ENCODE assay signal across 9 mouse cellular contexts in the genomic region with DNA sequence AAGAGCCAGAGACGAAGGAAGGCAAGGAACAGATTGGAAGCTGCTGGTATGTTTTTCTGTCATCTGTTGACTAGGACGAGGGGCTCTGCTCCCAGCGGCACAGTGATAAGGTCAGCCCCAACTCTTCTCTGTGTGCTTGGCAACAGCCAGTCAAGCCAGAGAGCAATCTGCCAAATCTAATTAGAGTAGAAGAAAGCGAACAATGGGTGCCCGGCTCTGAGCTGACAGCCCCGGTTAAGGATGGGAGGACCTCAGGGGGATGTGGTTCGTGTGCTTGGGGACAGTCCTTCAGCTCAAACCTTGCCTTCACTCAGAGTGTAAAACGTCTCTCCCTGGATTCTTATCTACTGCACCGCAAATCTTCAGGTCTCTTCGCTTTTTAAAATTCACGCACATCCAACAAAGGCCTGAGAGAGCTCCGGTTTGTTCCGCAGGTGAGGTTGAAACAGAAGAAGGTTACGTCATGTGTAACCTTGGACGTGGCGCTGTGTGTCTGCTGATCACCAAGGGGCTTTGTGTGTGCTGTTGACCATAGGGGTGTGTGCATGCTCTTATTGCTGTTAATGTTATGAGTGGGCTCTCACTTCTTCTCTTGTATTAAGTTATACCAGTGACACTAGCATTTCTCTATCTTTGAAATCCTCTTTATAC. TPM values are rescaled to one million over a fixed set of nuclear protein-coding genes. Genes with fewer than 3 reads are reported as not detected.
A peak's percentile ranks its signal among the peaks of the same experiment; 100 is the strongest.
DNase-seq lines count a peak whose midpoint lies in the region; ATAC-seq and TF ChIP-seq lines count a peak whose summit lies in the region.
"Had no signal": no experiment of that assay in that cellular context is flagged by ENCODE, and none has a peak within 500 bp of the region (broad histone marks: within the 10 kb centered on the region; RNA-seq: fewer than 3 reads in every experiment).

No protein-coding gene starts in this region.

- H3K4me1 ChIP-seq in heart, embryonic 15.5 days (replicated peaks), result peaks cover 43% of the 10 kb centered on the region
- peaks cover 8% of the 10 kb centered on the region for H3K4me1 ChIP-seq in cortical plate, adult 2 months (ENCODE audit: control insufficient read depth, insufficient read depth, low read length)
- peaks cover 40% of the 10 kb centered on the region for H3K4me1 ChIP-seq in forebrain, embryonic 16.5 days (replicated peaks; ENCODE audit: control insufficient read depth, insufficient read depth, low read length)

- H3K27ac ChIP-seq in heart, embryonic 15.5 days, result peak overlapping the region; percentile 72
- H3K27ac ChIP-seq in cortical plate, adult 2 months (ENCODE audit: insufficient read depth, low read length), result peak overlapping the region; percentile 71
- peak overlapping the region; percentile 97 for H3K27ac ChIP-seq in forebrain, embryonic 16.5 days (ENCODE audit: low read length)

- peak overlapping the region; percentile 44 for H3K9ac ChIP-seq in heart, embryonic 15.5 days
- peak overlapping the region; percentile 68 for H3K9ac ChIP-seq in forebrain, embryonic 16.5 days (replicated peaks; ENCODE audit: low read depth, low read length)

- TF ChIP-seq CTCF in cortical plate, adult 2 months (IDR thresholded peaks at IDR 0.05; ENCODE audit: extremely low read depth, insufficient read depth, low read length), result no peak

- DNase-seq in heart, adult 9 months (ENCODE audit: low spot score in 2 of 2), result no peak
- peak; percentile 52 for DNase-seq in neural tube, embryonic 10.5 days (ENCODE audit: extremely low spot score, low spot score)
- DNase-seq in natural killer cell, adult 2 months (ENCODE audit: low spot score in 2 of 2), result no peak
- DNase-seq in gastrocnemius, postnatal 10 days, result no peak
- no peak for DNase-seq in liver

- H3K27me3 ChIP-seq in heart, embryonic 15.5 days, result no peaks in the 10 kb centered on the region
- H3K27me3 ChIP-seq in forebrain, embryonic 16.5 days (replicated peaks; ENCODE audit: control insufficient read depth, insufficient read depth, low read length), result no peaks in the 10 kb centered on the region

- no peaks in the 10 kb centered on the region for H3K9me3 ChIP-seq in heart, embryonic 15.5 days (replicated peaks)
- H3K9me3 ChIP-seq in forebrain, embryonic 16.5 days (ENCODE audit: control insufficient read depth, low read length), result no peaks in the 10 kb centered on the region

- 0 out of 2 replicates have a peak, but pooled peaks have one; percentile 11 for TF ChIP-seq POLR2A in cortical plate, adult 2 months (IDR thresholded peaks at IDR 0.05; ENCODE audit: extremely low read depth, insufficient read depth, low read length)

- no peak; the same call in 1 of the 2 replicates for ATAC-seq in heart, embryonic 15.5 days (replicated peaks; ENCODE audit: insufficient number of reproducible peaks, insufficient read depth, low FRiP score, low read depth)
- peak; percentile 52 for ATAC-seq in forebrain, embryonic 16.5 days

- peak overlapping the region; percentile 27 for H3K4me3 ChIP-seq in heart, embryonic 15.5 days
- peak overlapping the region; percentile 54 for H3K4me3 ChIP-seq in cortical plate, adult 2 months (ENCODE audit: insufficient read depth, low read length)
- H3K4me3 ChIP-seq in forebrain, embryonic 16.5 days (replicated peaks; ENCODE audit: low read length), result peak overlapping the region; percentile 48

- H3K36me3 ChIP-seq in heart, embryonic 15.5 days, result no peaks in the 10 kb centered on the region
- H3K36me3 ChIP-seq in forebrain, embryonic 16.5 days (ENCODE audit: control insufficient read depth, insufficient read depth), result no peaks in the 10 kb centered on the region

- H3K4me2 ChIP-seq in heart, embryonic 15.5 days, result peak overlapping the region; percentile 50
- H3K4me2 ChIP-seq in forebrain, embryonic 16.5 days (ENCODE audit: low read length), result peak overlapping the region; percentile 62

- WGBS in heart, embryonic 15.5 days, result 34% methylated on average over 16 of the region's 16 CpGs
- 16% methylated on average over 16 of the region's 16 CpGs for WGBS in forebrain, embryonic 16.5 days

RNA-seq across cellular contexts. Expression of a gene that starts 30.1 kb away (rescaled TPM):
- 719 and 906 TPM in 2 replicates for polyA plus RNA-seq in heart, embryonic 15.5 days (2015; fragmentation: Nextera tagmentation; extraction: Ambion mirVana)
- polyA plus RNA-seq in cortical plate, adult 2 months (2012; rRNA removed), result 1,321 and 1,512 TPM in 2 replicates
- 16,411 and 16,831 TPM in 2 replicates for polyA plus RNA-seq in forebrain, embryonic 16.5 days (2015; fragmentation: Nextera tagmentation; extraction: Ambion mirVana)
- total RNA-seq in gastrocnemius, postnatal 10 days (2021), result 100 to 1,000 TPM; 171 to 195 TPM

RNA-seq across cellular contexts. Expression of a gene that starts 30.2 kb away (rescaled TPM):
- not detected in 2 replicates for polyA plus RNA-seq in heart, embryonic 15.5 days (2015; fragmentation: Nextera tagmentation; extraction: Ambion mirVana)
- 0.35 and 0.55 TPM in 2 replicates for polyA plus RNA-seq in cortical plate, adult 2 months (2012; rRNA removed)
- polyA plus RNA-seq in forebrain, embryonic 16.5 days (2015; fragmentation: Nextera tagmentation; extraction: Ambion mirVana), result not detected in 2 replicates
- total RNA-seq in gastrocnemius, postnatal 10 days (2021), result not detected
- total RNA-seq: left cerebral cortex, postnatal 36 days had no signal

RNA-seq across cellular contexts. Expression of a gene that starts 46.1 kb away (rescaled TPM):
- polyA plus RNA-seq in heart, embryonic 15.5 days (2015; fragmentation: Nextera tagmentation; extraction: Ambion mirVana), result 117 and 139 TPM in 2 replicates
- 5.5 and 7.1 TPM in 2 replicates for polyA plus RNA-seq in cortical plate, adult 2 months (2012; rRNA removed)
- 42.1 and 48.9 TPM in 2 replicates for polyA plus RNA-seq in forebrain, embryonic 16.5 days (2015; fragmentation: Nextera tagmentation; extraction: Ambion mirVana)
- total RNA-seq in gastrocnemius, postnatal 10 days (2021), result 10 to 100 TPM; 31.9 to 39.8 TPM

RNA-seq across cellular contexts. Expression of a gene that starts 49.2 kb away (rescaled TPM):
- 1,310 and 1,493 TPM in 2 replicates for polyA plus RNA-seq in heart, embryonic 15.5 days (2015; fragmentation: Nextera tagmentation; extraction: Ambion mirVana)
- polyA plus RNA-seq in cortical plate, adult 2 months (2012; rRNA removed), result 1,160 and 1,231 TPM in 2 replicates
- 1,178 and 1,185 TPM in 2 replicates for polyA plus RNA-seq in forebrain, embryonic 16.5 days (2015; fragmentation: Nextera tagmentation; extraction: Ambion mirVana)
- 100 to 1,000 TPM; 188 to 204 TPM for total RNA-seq in gastrocnemius, postnatal 10 days (2021)

Comparison
In these comparisons a context has a peak if more than half of its experiments do, and no peak if none do; other contexts are left out.
1. RNA of a gene that starts 30.1 kb away (polyA plus RNA-seq): 16,411 to 16,831 TPM in forebrain, embryonic 16.5 days; 1,321 to 1,512 TPM in cortical plate, adult 2 months and 719 to 906 TPM in heart, embryonic 15.5 days; every median in the first group is over 10 times any median in the second.
2. Peak in every context shown above with its lines, with median percentiles within 50 percentile points of each other: H3K27ac ChIP-seq and H3K4me3 ChIP-seq.